Mouse (Mus musculus) embryo, embryonic 10.5 days (tissue): ENCODE data around the gene Vwa8.
A peak's percentile ranks its signal among the peaks of the same experiment; 100 is the strongest.
"Not testable (repeated sequence)": the region's sequence is repeated elsewhere in the genome, so short reads cannot be mapped to it uniquely, and the experiment has no call there.

Experiments used
- DNase-seq: peaks from one replicate; pipeline ENCODE4 v3.0.0-alpha.2; 2015; ENCODE audit warnings: low spot score

Vwa8 gene

GRCm38 (mm10) chr14:78984296-78984695, 135.4 kb downstream of the Vwa8 start:
- no peak for DNase-seq

GRCm38 (mm10) chr14:78987543-78987942, 138.7 kb downstream of the Vwa8 start:
- no peak for DNase-seq

- DNase-seq: no peak
Observed at GRCm38 (mm10) chr14:78992456-78992855, 143.6 kb downstream of the Vwa8 start.

DNA sequence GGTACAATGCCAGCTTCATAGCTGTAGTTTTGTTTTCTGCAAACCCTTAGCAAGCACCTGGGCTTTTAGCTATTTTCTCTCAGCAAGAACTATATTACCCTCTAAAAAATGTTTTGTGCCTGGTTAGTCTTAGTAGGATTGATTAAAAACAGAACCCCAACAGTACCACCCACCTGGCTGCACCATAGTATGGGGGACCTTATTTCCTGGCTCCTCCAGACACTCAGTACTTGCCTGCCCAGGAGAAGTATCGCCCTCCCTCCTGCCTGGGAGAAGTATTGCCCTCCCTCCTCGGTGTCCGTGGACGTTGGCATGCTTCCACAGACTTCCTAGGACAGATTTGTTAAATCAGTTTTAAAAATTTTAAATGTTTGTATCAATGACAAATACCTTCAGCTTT, 144.7 kb downstream of the Vwa8 start:
- no peak for DNase-seq

DNA sequence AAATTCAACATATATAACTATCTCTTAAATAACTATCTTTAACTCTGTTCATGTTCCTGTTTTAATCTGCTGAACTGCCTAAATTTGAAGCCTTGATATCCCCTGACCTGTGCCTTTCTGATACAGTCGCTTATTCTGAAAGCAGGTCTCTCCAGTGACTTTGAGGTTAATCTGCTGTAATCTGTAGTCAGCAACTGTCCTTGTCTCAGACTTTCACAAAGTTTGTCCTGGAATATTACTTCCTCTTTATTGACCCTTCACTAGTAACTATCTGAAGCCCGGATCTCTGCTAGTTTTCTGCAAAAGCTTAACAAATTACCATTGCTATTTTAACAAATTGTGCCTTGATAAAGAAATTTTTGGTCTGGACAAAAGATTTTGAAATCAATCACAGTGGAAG, 147.5 kb downstream of the Vwa8 start:
- no peak for DNase-seq

- DNase-seq: peak; percentile 42
Observed at GRCm38 (mm10) chr14:79003576-79003975, 154.7 kb downstream of the Vwa8 start.

DNA sequence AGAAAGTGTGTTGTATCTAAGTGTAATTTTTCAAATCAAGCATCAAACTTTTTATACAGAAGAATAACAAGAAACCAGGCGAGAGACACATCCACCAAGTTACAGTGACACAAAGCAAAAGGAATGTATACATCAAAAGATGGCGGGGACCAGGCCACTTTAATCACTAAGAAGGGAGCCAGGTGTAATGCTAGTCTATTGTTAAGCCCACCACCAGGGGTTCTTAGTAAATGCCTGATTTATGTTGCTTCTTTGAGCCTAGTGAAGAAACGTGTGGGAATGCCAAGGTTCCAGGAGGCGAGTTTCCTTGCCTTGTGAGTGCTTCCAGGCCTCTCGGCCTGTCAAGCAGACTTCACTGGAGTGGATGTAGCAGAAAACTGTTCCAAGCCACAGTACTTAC, 168.9 kb downstream of the Vwa8 start:
- not testable (repeated sequence) for DNase-seq

DNA sequence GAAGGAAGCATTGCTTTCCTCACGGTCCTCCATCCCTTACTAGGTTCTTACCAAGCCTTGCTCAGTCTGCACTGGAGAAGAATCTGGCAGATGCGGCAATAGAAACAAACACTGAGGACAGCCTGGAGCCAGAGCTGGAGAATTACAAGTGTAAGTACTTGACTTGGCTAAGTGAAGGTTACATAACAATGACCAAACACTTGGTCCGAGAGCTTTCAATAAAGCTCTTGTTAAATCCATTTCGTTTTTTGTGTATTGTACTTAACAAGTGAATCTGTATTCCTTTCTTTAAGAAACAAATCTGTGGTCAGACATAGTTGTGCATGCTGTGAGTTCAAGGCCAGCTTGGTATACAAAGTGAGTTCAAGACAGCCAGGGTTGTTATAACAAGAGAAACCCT, 169.7 kb downstream of the Vwa8 start:
- DNase-seq: no peak

DNA sequence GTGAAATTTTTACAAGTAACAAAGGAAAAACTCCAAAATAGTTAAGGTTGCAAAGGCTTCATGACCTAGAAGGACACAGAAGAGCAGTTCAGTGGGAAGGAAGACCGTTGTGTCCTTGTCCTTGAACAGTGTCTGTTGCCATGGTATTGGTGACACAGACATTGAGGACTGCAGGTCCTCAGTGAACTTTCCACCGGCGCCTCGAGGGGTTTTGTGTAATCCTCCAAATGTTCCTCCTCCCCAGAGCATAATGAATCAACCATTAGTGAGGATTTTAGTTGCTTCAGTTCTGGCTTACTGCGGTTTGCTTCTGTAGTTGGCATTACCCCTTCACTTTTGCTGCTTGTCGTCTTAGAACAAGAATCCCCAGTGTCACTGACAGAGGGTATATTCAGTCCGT, 172.9 kb downstream of the Vwa8 start:
- DNase-seq: peak; percentile 54

DNA sequence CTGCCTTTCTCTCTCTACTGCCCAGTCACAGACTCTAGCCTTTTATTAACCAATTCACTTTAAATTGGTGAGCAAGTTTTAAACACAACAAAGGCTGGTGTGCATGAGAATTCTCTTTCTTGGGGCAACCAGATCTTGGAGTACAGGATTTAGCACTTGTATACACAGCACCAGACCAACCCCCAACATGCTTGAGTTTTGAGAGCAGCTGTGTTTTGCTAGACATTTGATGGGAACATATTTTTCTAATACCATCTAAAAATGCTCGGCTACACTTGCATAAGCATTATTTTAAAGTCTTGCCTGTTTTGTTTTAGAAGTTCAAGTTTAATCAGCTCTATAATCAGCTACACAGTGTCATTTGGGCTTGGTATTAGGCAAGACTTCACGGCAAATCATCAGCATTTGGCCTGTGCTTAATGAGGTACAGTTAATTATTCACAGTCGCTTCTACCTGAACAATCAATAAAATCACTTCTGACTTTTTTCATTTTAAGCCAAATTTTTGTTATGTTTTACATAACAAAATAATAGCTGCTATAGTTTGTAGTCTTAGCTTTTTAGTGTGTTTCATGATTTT, 180.2 kb downstream of the Vwa8 start:
- DNase-seq: no peak

- DNase-seq: no peak
Observed at GRCm38 (mm10) chr14:79030715-79031114, 181.9 kb downstream of the Vwa8 start.

- DNase-seq: no peak
Observed at GRCm38 (mm10) chr14:79031230-79031740, 182.4 kb downstream of the Vwa8 start.

DNA sequence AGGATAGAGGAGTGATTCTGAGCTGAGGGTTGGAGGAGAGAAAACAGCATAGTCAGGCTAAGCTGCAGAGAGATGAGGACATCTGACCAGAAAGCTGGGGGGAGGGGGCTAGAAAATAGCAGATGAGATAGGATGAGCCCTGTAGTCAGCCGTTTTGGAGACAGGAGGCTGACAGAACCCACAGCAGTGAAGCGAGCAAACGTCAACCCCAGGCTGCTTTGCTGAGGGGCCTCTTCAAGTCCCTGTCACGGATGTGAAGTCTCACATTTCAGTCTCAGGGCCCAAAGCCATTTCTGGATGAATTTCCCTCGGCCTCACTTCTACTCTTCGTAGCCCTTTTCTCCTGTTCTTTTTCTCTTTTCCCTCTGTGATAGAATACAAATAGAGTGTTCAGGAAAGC, 184.5 kb downstream of the Vwa8 start:
- DNase-seq: no peak

GRCm38 (mm10) chr14:79034511-79034913, 185.7 kb downstream of the Vwa8 start:
- no peak for DNase-seq

DNA sequence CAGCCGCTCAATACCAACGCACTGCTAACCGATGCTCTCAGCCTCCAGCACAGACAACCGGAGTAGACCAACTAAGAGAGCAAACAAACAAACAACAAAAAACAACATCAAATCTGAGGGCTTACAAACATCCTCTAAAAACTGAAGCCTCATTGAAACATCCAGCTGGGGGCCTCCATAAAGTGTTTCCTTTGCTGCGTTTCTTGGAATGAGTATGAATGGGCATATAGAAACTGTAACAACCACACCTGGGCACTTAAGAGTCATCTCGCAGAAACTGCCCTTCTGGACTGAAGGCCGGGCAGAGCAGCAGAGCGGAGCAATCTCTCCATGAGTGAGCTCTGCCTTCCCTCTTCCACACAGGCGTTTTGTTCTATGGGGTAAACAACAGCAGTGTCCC, 186.7 kb downstream of the Vwa8 start:
- no peak for DNase-seq

GRCm38 (mm10) chr14:79047186-79047585, 198.3 kb downstream of the Vwa8 start:
- no peak for DNase-seq

GRCm38 (mm10) chr14:79047956-79048355, 199.1 kb downstream of the Vwa8 start:
- no peak for DNase-seq

DNA sequence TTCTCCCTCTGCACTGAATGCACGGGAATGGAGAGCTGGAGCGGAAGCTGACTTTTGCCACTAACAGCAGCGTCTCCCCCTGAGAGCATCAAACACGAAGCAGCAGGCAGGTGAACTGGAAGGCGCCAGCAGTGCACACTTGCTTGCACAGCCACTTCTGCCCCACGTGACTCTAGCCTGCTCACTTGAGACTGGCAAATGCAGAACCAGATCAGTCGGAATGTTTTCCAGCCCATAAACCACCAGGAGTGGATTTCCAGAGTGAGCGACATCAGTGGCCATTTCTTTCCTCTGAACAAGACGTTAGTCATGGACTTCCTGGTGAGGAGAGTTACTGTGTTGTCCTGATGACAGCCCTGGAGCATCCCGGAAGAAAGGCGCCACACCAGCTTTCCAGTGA, 200.7 kb downstream of the Vwa8 start:
- no peak for DNase-seq

DNA sequence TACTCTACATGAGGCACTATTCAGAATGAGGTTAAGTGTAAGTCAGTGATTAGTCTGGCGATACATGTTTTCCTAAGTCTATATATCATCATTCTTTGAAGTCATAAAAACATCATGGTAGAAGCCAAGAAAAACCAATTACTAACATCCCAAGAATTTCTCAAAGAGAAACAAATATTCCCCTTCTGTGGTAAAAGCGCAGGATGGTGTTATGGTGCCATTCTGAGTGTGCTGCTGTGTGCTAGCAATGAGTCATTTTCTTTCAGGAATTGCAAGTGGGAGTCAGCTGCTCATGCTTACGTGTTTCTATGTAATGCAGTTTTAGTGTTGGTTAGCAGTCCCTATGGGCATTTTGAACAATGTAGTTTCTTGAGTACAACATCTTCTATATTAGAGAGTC, 216.8 kb downstream of the Vwa8 start:
- no peak for DNase-seq

DNA sequence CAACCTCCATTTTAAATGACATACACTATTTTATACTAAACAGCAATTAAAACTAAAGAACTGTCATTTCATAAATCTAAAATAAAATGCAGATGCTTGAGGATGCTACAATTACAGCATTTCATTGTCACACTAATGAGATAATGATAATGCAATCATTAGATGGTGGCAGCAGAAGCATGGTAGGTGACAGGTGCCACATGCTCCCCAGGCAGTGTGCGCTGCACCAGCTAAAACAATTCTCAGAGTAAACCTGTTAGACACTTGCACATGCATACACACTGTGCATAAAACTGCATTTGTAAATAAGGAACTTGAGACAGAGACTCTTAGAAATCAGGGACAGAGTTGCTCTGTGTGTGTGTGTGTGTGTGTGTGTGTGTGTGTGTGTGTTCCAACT, 220.7 kb downstream of the Vwa8 start:
- DNase-seq: no peak

- DNase-seq: no peak
Observed at GRCm38 (mm10) chr14:79074786-79075185, 225.9 kb downstream of the Vwa8 start.

GRCm38 (mm10) chr14:79076560-79077300, 227.9 kb downstream of the Vwa8 start:
- peak; percentile 7 for DNase-seq

- DNase-seq: no peak
Observed at GRCm38 (mm10) chr14:79083573-79083972, 234.7 kb downstream of the Vwa8 start.

DNA sequence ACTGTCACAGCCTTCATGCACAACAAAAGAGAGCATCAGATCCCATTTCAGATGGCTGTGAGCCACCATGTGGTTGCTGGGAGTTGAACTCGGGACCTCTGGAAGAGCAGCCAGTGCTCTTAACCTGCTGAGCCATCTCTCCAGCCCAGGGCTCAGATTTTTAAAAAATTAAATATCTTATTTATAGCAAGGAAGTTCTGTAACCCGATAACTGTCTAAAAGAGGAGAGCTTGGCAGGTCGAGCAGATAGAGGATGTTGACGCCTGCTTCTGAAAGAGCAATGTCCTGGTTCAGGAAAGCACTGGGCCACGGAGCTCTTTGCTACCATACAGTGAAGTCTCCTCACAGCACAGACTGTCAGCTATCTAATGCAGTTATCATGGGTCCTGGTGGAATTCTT, 237.2 kb downstream of the Vwa8 start:
- no peak for DNase-seq
